Mouse (Mus musculus) megakaryocyte, embryonic 14.5 days (primary cell): ENCODE measurements around the gene Zbed5.

Experiments
- FLI1 ChIP-seq: IDR thresholded peaks from 2 replicates; pipeline ENCODE4 v1.6.1; 2012; ENCODE audit warnings: low read length, inconsistent platforms, mixed read lengths
- GATA1 ChIP-seq: IDR thresholded peaks from 3 replicates; pipeline ENCODE4 v1.6.1; 2012; ENCODE audit warnings: mixed read lengths, low read length, inconsistent platforms, borderline replicate concordance

DNA sequence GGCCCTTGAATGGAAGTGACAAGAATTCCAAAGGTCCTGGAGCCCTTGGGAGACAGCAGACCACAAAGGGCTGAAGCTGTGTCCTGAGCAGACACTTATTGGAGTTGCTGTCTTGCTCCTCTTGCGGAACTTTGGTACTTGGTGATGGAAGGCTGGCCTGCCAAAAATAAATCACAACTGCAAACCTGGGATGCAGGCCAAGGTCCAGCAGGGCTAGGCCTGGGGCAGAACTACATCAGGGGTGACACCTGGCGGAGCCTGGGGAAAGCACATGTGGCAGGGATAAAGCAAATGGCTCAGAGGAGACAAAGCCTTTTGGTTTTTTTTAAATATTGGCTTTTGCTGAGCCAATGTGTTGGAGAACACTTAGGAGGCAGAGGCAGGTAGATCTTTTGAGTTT, 16.6 kb upstream of the Zbed5 start:
- TF ChIP-seq FLI1, result no peak
- TF ChIP-seq GATA1, result no peak
